Mouse (Mus musculus) megakaryocyte, adult 5-6 weeks (primary cell): ENCODE measurements at regions not wholly inside any gene's neighbourhood (a gene's known extent, or its start where the extent isn't known, plus 50 kb on each side); places are given as distances from the start of the nearest gene placed in this dataset.
A peak's percentile ranks its signal among the peaks of the same experiment; 100 is the strongest.
"Not testable (repeated sequence)": the region's sequence is repeated elsewhere in the genome, so short reads cannot be mapped to it uniquely, and the experiment has no call there.

Experiments used
- ATAC-seq: 2 replicates; pipeline ENCODE4 v1.8.0; 2016; ENCODE audit warnings: mild to moderate bottlenecking, inconsistent platforms; ENCODE audit not compliant: poor library complexity, severe bottlenecking

DNA sequence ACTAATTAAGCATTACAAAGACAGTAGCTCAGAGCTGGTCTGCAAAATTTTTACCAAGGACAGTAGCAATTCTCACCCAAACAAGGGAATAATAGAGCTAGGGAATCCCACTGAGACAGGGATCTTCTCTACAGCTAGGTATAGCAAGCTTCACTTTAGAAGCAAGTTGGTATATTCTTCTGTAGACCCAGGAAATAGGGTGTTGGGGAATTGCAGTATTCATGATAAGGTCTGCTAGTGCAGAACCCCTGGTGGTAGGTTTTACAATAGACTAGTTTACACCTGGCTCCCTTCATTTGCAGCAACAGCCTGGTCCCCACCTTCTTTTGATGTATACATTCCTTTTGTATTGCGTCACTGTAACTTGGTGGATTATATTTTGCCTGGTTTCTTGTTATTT, 307.4 kb upstream of the Dab2 start:
- not testable (repeated sequence) for ATAC-seq

DNA sequence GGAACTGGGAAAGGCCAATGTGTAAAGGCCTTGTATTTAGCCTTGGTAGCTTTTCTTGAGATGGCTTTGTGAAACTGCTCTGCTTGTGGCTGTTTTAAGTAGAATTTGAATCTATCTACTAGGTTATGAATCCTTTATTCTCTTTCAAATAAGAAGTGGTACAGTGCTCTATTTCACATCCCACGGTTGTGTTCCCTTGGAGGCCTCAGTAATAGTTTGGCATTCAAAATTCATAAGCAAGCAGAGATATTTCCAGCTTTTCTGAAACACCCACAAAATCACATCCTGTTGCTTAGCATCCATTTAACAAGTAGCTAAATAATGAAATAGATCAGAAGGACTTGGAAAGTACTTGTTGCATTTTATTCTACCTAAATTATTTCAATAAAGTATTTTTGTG, 298.8 kb upstream of the Dab2 start:
- ATAC-seq, result no peak

DNA sequence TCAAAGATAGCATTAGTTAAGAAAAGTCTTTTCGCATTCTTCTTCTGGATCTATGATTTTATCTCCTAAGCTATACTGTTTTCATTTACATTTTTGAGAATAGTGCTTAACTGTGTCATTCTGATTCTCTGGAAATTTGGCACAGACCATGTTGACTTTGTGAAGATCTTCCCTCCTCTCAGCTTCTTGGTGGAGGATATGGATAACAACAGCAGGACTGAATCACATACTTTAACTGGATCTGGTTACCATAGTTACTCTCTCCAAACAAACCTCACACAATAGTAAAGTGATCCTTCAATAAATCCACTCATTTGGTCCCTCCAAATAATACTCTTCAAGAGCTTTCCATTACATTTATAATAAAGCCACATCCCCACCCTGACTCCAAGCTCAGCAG, 298.2 kb upstream of the Dab2 start:
- ATAC-seq, result no peak

DNA sequence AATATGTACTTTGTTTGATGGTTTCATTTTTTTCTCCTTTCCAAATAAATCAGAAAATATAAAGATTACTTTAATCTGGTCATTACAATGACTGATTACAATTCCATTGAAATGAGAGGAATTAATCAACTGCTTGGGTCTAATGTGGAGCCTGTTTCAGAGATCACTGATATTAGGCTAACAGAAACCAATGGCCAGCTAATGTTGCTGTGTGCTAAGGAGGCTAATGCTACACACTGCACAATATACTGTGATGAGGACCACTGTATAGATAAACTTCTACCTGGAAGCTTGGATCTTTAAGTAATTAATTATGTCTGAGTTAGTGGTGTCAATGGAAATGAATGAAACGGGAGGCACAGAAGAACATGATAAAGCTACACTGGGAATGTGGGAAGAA, 284.6 kb upstream of the Dab2 start:
- no peak for ATAC-seq

DNA sequence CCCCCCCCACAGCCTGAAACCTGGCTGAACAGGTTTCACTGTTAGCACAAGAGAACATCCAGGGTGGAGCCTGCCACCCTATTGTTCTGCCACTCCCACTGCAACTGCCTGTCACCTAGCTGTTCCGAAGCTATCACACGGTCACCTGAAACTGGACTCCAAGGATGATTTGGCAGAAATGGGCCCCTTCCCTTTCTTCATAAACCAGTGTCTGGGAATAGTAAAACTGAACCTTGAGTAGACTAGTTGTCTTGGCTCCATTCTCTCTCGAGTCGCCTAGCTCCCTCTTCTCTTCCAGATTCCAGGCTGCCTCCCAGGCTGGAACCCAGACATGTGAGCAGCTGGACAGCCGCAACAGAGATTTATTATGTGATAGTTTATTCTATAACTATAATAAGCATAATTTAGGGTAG, 282.9 kb upstream of the Dab2 start:
- ATAC-seq, result no peak

DNA sequence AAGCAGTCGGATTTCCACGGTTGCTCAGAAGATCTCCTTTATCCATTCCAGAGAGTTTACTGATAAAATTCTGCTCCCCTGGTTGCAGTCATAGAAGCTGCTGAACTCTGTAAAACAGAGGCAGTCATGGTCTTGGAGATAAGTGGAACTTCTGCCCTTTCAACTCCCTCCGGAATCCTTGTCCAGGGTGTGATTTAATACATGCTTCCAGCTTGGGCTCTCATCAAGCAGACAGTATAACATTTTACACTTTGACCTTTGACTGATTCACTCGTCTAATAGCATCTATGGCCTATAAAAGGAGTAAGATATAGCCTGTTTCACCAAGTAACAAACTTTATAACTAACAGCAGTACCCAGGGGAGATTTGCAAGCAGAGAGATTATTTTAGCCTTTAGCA, 274.0 kb upstream of the Dab2 start:
- no peak for ATAC-seq

DNA sequence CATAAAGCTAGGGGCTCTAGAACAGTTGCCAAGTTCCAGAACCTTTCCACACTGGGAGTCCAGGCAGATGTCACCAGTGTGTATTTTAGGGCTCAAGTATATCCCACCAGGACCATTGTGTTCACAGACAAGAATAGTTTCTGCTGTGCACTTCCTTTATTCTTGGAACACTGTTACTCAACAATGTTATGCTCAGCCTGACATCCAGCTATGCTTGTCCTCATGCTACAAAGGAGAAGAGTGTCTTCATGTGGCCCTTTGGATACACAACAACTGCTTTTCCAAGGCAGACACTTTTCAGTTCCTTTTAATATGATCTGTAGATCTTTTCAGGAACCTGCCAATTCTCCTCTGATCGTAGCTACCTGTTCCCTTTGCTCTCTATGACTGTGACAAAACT, 270.4 kb upstream of the Dab2 start:
- peak; percentile 54 for ATAC-seq

DNA sequence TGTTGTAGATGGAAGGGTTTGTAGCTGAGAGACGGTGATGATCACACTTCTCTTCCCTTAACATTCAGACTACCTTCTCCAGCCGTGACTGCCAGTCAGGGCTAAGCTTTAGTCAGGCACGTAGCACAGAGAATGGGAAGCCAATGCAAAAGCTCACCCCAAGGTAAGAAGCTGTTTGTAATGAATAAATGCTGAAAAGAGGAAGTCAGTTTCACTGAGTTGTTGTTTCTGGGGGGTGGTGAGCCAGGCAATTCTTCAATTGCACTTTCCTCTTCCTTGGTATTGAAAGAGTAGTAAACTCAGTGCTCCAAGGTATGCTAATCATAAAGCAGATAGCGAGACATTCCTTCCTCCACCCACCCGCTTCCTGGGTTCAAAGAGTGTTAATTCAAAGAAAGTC, 269.2 kb upstream of the Dab2 start:
- peak; percentile 66 for ATAC-seq

DNA sequence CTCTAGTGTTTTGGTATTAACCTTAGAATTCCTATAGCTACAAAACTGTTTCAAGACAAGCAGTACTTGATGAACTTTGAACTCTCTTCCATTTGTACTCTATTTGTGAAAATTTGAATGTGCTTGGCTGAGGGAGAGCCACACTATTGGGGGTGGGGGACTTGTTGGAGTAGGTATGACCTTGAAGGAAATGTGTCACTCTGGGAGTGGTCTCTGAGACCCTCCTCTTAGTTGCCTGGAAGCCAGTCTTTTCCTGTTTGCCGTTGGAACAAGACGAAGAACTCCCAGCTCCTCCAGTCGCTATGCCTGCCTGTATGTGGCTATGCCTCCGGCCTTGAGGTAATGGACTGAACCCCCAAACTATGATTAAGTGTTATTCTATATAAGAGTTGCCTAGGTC, 265.4 kb upstream of the Dab2 start:
- ATAC-seq, result no peak

DNA sequence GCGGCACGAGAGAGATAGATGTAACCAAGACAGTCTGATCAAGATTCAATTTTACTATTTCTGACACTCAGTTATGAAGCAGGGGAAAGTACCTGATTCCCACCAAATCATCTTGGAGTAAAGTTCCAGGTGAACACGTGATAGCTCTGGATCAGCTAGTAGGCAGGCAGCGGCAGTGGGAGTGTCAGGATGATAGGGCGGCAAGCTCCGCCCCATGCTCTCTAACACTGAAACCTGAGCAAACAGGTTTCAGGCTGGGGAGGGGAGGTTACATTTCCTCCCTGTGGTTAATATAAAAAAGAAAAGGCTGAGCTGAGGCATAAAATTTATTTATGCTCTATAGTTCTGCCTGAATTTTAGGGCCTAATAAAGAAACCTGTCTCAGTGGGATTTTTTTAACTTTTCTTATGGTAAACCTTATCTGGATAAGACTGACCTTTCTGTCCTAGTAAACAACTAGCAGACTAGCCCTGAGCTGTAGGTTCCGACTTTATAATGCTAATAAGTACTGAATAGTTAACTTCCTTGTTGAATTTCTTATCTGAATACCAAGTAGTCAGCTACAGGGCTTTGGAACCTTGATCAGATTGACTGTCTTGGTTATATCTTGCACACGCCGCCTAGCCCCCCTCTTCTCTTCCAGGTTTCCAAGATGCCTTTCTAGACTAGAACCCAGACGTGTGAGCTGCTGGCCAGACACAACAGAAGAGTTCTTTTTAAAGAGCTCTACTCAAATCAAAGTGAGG, 254.9 kb upstream of the Dab2 start:
- ATAC-seq, result no peak

DNA sequence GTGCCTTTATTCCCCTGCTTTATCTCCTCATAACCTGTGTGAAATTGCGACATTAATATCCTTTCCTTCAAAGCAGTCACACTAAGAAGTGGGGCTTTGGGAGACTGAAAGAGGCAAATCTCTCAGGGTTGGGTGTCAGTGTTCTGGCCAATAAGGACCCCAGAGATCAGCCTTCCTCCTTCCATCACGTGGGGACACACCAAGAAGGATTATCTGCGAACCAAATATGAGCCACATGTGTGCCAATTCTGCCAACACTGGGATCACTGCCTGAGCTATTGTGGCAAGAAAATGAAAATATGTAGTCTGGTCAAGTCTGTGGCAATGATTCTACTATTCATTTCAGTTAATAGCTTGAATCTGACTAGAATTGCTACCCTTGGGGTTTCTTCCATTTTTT, 243.9 kb upstream of the Dab2 start:
- ATAC-seq, result no peak

DNA sequence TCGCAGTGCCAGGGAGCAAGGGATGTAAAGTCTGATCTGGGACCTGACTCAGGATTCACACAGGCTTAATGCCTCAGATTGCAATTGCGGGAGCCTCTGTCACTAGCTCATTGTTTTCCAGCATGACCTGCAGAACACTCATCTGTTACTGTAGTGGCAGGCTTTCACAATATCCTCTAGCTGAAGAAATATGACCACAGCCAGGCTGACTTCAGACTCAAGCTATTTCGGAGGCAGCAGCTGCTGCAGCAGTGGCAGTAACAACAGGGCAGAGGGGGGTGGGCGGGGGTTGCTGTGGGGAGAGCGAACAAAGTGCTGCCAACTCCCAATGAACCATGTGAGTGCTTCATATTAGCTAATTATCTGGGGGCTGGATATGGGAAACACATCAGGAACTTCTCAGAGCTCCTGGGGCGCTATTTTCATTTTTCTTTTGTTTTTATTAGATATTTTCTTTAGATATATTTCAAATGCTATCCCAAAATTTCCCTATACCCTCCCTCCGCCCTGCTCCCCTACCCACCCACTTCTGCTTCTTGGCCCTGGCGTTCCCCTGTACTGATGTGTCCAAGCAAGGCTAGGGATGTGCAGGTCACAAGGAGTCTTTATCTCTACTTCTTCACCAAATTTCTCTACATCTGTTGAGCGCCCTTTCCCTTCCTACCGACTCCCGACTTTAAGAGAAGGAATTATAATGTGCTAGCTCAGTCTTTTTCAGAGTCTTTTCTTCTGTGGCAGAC, 242.5 kb upstream of the Dab2 start:
- ATAC-seq, result peak; percentile 97

DNA sequence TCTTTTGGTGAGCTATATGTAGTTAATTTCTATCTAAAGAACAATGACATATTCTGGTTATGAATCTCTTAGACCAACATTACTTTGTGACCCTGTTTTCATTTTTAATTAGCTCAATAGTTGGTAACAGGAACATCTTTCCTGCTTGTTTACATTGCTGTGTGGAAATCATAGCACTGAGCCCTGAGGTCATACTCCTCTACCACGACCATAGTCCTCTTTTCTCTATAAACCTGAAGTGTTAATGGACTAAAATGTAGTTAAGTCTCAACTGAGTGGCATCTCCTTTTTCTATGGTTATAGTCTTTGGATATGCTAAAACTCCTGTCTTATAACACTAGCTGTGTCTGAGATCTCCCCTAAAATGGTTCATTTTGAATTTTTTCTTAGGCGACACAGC, 240.2 kb upstream of the Dab2 start:
- ATAC-seq, result no peak

DNA sequence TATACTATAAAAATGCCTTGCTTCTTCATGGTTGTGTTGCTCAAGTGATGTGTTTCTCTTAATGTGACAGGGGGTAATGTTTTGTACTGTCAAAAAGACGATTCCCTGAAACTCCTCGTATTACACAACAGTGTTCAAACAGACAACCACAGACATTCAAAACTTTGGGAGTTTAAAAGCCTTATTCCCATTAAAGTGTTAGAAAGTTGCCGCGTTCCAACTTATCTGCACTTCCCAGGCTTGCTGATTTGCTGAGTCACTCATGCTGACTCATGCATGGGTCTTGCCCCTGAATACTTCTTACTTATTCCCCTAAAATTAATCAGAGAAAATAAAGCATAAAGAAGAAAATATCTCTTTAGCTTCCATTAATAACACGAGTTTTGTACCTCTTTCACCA, 239.8 kb upstream of the Dab2 start:
- ATAC-seq, result no peak

DNA sequence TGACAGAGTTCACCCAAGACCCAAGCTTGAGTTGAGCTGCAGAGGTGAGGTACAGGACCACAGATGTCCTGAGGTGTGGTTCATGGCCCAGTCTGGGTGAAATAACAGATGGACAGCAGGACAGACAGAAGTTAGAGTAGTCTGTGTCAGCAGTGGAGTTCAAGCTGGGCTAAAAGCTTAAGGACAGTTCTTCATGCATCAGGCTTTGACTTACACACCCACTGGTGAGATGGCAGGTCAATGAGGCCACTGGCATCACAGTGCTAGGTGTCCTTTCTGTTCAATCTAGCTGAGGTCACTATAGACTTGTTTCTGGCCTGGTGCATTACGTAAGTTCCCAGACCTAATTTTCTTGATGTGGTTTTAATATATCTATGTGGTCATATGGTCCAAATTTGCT, 238.9 kb upstream of the Dab2 start:
- no peak for ATAC-seq

DNA sequence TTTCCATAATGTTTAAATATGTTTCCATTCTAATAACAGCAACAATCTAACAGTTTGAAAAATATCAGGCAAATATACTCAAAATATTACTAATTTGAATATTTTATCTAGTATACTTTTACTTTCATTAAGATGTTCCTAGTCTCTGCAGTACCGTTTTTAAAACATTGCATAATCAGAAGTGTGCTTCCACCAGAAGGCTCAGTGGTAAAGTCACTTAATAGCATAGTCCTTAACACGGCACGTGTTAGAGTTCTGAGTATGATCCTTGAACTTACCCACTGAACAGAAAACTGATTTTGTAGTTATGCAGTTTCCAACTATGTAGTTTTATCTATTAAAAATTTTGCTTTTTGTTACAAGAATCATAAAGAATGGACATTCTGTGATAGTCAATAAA, 234.5 kb upstream of the Dab2 start:
- ATAC-seq, result no peak

DNA sequence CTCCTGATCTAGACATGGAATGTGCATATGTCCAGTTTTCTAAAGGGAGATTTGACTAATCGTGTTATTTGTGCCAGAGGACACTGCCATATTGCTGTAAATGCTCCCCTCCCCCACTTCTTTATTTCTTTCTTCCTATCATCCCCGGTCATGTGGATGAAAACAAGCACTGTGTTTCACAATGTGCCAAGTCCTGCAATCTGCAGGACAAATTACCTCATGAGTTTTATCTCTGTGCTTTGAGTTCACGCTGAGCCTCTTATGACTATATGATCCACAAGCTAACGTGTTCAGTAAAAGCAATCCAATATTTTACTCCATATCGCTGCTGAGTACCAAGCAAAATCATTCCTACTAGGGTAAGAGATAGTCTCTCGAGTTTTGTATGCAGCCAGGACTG, 232.2 kb upstream of the Dab2 start:
- ATAC-seq, result peak; percentile 58

DNA sequence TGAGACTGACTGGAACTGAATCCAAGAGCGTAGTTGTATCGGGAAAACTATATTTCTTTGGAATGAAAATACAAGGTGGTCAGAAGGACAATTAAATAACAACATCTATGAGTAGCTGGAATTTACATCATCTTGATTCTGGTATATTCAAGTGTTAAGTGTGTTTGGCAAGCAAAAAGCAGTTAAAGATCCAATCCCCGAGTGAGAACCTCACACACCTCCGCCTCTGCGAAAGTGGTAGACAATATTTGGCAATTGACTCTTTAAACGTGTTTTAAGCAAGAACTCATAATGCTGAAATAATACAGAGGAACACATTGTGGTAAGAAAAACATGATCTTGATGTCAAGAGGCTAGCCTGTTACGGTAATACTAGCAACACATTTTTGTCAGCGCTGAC, 231.2 kb upstream of the Dab2 start:
- peak; percentile 69; the same call in 1 of the 2 replicates for ATAC-seq

DNA sequence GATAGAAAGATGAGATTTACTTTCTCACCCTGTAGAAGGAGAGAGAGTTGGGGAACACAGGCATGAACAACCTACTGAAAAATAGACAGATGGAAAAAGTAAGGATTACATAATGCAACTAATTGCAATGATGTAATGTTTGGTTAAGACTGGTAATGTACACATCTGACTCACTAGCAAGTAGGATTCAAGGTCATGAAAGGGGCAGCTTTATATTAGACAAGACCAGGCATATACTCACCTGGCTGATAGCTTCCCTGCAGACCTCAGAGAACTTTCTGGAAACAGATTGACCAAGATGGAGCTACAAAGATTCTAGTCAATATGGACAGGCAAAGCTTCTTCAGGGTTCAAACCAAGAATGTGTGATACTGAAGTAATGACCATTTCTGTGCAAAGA, 227.7 kb upstream of the Dab2 start:
- no peak for ATAC-seq

DNA sequence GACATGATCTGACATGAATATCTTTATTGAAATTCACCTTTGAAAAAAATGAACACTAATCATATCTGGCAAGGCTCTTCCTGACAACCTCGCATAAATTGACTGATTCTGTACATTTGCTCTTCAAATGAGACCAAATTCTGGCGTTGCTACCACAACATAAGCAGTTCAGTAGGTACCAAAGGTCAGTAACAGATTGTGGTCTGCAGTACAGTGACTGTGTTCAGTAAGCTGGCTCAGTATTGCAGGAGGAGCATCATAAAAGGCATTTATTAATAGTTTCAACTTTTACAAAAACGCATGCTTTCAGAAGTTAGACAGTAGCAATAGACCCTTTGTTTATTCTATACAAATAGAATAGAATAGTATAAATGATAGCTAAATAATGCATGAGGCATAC, 226.7 kb upstream of the Dab2 start:
- ATAC-seq, result no peak

DNA sequence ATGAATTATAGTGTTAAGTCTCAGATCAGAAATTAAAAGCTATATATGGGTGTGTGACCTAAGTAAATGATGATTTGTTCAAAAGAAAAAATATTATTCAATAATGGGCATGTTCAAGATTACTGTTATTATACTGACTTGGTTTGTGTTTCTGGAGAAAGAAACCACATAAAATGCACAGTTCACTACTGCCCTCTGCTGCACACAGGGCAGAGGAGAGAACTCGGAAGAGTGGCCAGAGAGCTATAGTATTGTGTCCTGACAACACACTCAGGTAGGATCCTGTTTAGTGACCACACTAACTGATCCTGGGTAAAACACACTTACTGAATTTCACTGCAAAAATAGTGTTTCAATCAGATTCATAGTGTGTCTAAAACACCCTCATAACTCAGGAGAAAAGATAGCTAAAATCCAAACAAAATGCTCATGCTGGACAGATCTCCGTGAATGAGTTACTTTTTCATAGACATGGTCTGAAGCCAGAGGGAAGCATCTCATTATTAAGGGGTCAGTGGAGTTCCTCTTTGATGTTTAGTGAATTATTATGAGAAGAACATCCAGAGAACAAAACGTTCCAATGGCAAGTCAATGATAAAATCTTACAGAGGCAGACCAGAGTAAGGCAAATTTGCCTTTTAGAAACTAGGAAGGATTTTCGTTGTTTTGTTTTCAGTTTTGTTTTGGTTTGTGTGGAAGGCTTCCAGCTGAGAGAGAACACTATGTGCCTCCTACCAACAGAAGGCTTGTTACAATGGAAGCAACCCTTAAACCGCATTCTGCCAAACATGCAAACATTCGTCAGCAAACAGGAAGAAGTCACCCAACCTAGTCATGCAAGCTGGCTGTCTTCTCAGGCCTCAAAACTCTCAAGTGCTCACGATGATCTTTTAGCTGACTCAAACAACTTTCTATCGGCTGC, 218.6 kb upstream of the Dab2 start:
- peak; percentile 93 for ATAC-seq

DNA sequence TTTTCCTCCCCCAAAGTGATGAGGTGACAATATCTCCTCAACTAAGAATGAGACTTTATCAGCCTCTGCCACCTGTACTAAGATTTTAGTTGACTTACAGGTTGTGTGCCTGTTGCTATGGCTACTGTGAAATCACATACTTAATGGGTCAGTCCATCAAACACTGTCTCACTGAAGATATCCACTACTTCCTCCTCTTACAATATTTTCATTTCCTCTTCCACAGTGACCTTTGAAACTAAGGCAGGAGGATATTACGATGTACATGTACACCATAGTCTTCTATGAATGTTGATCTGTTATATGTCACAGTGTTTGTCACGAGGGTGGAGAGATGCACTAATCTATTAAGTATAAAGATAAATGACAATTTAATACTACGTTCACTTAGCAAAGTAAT, 212.4 kb upstream of the Dab2 start:
- ATAC-seq, result peak; percentile 62
